Mouse (Mus musculus): ENCODE measurements at regions not wholly inside any gene's neighbourhood (a gene's known extent, or its start where the extent isn't known, plus 50 kb on each side); places are given as distances from the start of the nearest gene placed in this dataset.

GRCm38 (mm10) chr6:50509207-50509606 is 53.2 kb upstream of the Osbpl3 start:
- ATAC-seq (ENCODE audit: poor library complexity, severe bottlenecking): no peak

- peak; percentile 67 for ATAC-seq (ENCODE audit: poor library complexity, severe bottlenecking)
These were observed 51.5 kb upstream of the Osbpl3 start for GRCm38 (mm10) chr6:50507466-50507865.

Data from megakaryocyte, adult 5-6 weeks (primary cell).